Mouse (Mus musculus): ENCODE measurements around the gene Eppin. TPM values are rescaled to one million over a fixed set of nuclear protein-coding genes. Genes with fewer than 3 reads are reported as not detected.
"Not testable (repeated sequence)": the region's sequence is repeated elsewhere in the genome, so short reads cannot be mapped to it uniquely, and the experiment has no call there.

Eppin gene
- total RNA-seq (2021): not detected

DNA sequence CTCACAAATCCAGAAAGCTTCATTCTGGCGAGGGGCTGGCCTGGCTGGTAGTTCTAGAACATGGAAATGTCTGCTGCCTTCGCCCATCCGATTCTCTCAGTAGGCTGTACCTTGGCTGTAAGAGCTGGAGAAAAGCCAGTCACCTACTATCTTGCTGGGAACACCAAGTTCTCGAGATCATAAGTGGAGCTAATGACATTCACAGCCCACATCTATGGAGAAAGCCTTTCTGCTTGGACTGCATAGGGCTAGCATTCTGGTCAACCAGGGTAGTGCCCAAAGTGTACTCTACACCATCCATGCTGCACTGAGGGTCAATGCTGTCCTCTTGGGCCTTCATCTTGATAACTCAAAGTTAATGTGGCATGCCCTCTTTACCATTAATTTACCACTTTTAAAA, at the start of gene Eppin:
Gene Eppin (minus strand): TSS at position 101 of the 400 bp plus-strand sequence.
- intact Hi-C loops (cut with DNase I): loop anchor here (5.0 kb wide), 2 partner anchors 84 to 199 kb away; no protein-coding TSS in a partner anchor
- no peak for DNase-seq

DNA sequence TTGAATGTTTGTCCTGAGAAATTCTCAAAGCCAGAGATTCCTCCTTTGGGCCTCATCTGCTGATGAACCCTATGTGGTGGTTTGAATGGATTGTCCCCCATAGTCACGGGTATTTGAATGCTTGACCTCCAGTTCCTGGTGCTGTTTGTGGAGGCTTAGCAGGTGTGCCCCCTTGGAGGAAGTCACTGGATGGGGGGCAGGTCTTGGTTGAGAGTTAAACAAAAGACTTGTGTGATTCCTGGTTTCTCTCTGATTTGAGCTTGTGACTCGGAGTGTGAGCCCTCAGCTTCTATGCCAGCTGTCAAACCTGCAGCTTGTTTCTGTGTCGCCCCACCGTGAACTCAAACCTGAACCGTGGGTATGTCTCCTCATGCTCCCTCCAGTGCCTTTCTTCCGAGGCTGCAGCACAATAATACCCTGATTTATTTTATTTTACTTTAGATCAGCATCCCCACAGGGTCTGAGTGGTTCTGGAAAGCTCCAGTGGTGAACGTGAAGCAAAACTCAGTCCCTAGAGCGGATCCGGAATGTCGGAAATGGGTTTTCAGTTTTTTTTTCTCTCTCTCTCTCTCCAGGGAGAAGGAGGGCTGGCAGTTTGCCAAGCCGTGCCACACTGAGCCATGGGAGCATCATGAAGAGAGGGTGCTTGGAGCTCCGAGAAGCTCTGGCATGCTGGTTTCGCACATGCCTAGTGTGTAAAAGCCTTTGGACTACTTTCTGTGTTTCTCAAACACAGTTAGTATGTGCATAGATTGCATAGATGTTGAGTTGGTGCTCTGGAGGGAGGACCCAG, 48.7 kb upstream of the Eppin start:
- intact Hi-C loops (cut with DNase I): no loop called here
- no peak for DNase-seq

DNA sequence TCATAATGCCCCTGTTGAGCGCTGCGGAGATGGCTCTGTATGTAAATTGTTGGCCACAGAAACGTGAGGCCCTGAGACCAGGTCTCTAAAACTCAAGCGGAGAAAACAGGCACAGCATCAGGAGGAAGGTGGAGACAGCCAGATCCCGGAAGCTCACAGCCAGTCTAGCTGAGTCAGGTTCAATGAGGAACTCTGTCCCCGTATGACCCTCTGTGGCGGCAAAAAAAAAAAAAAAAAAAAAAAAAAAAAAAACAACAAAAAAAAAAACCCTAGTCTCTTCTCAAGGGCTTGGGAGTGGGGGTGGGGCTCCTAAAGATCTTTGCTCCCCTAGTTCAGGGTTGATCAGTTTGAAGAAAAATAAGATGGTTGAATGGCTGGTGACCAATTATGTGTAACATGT, 47.7 kb upstream of the Eppin start:
- intact Hi-C loops (cut with DNase I): no loop called here
- peak; percentile 3 to 10 for DNase-seq

DNA sequence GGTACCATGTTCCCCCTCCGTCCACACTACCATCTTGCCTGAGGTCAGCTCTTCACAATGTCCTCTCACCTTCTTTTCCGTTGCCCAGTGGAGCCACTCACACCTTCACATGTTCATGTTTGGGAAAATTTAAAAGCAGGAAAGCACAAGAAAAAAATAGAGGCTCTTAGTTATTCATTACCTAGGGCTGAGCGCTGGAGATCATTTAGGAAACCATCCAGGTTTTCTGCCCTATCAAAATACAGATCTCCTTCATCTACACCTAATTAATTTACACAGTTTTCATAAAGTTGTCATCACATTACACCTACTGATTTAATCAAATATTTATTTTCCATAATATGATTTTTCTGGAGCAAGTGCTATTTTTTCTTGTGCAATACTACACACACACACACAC, 45.3 kb upstream of the Eppin start, which contains the start of gene Wfdc16:
Gene Wfdc16 (minus strand): TSS at position 101 of the 400 bp plus-strand sequence.
- DNase-seq: no peak
- intact Hi-C loops (cut with DNase I): no loop called here

DNA sequence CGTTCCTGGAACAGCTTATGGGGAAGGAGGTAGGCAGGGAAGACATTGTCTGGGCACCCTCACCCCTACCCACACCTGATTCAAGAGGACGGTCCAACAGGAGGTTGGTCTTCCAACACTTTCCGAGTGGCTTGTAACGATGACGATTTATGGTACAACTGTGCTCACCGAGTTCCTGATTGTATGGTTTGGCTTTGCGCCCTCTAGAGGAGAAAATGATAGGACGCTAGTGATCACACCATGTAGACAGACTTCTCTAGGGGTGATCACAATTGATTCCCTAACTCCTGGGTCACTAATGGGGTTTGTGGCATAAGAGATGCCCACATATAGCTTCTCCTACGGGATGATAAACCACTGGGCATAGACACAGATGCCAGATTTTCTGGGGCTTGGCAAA, 41.9 kb upstream of the Eppin start:
- intact Hi-C loops (cut with DNase I): no loop called here
- no peak for DNase-seq

DNA sequence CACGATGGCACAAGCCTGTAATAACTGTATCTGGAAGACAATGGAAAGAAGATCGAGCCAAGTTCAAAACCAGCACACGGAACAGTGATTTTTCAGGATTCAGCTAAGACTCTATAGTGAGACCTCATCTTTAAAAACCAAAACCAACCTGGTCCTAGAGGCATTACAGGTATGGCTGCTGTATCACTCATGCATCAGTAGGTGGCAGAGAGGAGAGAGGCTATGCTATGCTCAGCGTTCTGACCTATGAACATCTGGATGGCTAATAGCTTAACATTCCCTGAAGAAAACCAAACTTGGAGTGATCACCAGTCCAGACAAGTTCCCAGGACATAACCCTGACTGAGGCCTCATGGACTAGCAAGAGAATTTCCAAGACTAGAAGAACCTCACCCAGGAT, 28.4 kb upstream of the Eppin start:
- DNase-seq: no peak
- intact Hi-C loops (cut with DNase I): no loop called here

DNA sequence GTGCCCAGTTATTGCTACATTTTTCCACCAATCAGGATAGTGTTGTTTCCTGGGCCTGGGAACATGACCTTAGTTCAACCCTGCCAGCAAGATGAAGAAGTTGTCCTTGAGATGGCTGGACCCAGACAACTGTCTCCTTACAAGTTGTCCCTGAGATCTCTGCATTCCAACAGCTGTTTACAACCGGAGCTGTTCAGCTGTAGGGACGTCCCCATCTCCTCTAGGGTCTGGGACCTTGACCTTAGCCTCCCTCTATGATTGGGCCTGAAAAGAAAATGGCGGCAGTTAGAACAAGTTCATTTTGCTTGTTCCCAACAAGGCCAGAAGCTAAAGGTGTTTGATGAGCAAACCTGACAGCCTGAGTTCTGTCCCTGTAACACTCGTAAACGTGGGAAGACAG, 25.7 kb upstream of the Eppin start:
- no peak for DNase-seq
- intact Hi-C loops (cut with DNase I): no loop called here

DNA sequence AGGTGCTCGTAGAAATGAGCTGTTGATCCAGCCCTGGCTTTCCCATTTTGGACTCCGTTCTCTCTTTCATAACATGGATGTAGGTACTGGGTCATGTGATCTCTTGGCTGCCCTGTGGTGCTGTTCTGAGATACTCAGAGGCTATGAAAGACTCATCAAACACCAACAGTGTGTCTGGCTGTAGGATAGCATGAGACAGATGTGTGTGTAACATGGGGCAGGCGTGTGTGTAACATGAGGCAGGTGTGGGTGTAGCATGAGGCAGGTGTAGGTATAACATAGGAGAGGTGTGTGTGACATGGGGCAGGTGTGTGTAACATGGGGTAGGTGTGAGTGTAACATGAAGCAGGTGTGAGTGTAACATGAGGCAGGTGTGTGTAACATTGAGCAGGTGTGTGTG, 22.0 kb upstream of the Eppin start:
- intact Hi-C loops (cut with DNase I): no loop called here
- DNase-seq: no peak

DNA sequence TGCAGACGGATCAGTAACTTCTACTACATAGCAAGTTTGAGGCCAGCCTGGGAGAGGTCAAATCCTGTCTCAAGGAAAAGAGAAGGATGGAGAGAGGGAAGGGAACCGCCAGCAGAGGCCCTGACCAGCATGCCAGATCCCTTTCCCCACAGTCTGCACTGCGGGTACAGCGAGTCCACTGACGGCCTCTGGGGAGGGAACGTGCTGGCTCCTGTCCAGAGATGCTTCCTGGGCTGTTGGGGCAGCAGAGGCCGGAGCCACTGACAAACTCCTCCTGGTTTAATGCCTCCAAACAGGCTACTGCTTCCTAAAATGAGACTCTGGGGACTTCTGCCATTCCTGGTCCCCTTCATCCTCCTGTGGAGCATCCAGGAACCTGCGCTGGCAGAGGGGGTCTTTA, 20.1 kb upstream of the Eppin start, which contains the start of the genes Wfdc6b and Wfdc8:
Gene Wfdc6b (plus strand): TSS at position 52 of the 400 bp plus-strand sequence.
Gene Wfdc8 (minus strand): TSS at position 156 of the 400 bp plus-strand sequence.
- DNase-seq: peak; percentile 29 to 50

DNA sequence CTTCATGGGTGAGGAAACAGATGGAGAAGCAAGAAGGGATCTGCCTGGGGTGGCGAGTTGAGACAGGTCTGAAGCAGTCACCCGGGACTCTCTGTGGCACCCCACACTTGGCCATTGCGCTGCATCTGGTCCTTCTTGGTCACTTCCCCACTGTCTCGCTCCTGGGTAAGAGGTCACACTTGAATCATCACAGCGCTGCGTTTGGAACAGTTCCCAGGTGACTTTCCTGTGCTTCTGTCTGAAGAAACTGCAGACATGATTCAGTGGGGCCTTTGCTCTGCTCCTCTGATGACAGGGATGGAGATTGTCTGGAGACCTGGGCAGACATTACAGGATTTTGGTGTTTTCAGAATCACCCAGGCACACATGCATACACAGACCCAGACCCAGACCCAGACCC, 15.4 kb upstream of the Eppin start:
- DNase-seq: no peak
- intact Hi-C loops (cut with DNase I): no loop called here

More for the DNA sequence above, 20.1 kb upstream of the Eppin start, which contains the start of the genes Wfdc6b and Wfdc8:
- intact Hi-C loops (cut with DNase I): not testable (repeated sequence)

DNA sequence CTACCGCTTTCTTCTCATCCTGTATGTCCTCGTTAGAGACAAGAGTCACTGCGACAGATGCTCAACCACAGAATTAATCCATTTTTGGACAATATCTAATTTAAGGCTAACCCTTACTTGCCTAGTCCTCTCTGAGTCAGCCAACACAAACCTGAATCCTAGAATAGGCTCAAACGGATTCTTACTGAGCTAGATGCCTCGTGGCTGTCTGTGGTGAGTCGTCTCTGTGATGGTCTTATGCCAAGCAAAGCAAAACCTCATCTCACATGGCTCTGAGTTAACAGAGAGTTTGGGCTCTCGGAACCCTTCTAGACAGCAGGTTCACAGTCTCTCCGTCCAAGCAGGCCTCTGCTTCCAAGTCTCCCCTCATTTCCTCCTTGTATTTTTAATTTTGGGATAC, 11.0 kb upstream of the Eppin start:
- intact Hi-C loops (cut with DNase I): no loop called here

DNA sequence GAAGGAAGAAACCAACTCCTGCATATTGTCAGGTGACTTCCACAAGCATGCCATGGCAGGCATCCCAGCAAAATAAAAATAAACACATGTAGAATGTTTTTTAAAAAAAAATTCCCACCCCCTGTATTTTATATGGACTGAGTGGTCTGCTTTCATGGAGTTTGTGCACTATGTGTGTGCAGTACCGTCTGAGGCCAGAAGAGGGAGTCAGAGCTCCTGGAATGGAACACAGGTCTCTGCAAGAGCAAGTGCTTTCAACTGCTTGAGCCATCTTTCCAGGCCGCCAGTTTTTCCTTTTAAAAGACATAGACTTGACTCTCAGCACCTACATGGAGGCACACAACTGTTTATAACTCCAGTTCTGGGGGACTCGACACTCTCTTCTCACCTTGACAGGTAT, 10.1 kb upstream of the Eppin start:
- intact Hi-C loops (cut with DNase I): no loop called here
- no peak for DNase-seq

More for the DNA sequence above, 11.0 kb upstream of the Eppin start:
- no peak for DNase-seq

DNA sequence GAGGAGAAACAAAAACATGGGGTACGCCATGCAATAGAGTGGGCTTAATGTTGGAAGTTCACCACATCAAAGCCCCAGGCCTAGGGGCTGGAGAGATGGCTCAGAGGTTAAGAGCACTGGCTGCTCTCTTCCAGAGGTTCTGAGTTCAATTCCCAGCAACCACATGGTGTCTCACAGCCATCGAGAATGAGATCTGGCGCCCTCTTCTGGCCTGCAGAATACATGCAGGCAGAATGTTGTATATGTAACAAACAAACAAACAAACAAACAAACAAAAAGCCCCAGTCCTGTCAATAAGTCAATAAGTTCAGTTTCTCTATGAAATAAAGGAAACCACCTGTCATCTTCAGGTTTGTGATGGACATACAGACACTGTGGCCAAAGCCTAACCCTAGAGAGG, 6.8 kb upstream of the Eppin start:
- no peak for DNase-seq
- intact Hi-C loops (cut with DNase I): no loop called here

DNA sequence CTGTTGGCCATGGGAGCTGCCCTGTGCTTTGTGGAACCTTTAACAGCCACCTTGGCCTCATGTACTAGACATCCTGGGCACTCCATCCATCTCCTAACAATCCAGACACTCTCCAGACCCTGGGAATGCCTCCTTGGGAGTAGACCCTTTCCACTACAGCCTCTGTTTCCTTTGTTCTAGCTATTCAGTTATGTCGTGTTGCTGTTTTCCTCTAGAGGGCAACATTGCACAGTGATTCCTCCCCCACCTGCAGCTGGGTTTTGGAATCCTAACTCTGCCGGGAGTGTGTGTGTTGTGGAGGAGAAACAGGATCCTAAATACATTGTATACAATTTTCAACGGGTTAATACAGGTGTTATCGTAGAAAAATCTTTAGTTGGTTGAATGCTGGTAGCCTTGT, 1.4 kb downstream of the Eppin start:
- intact Hi-C loops (cut with DNase I): loop anchor here (1.0 to 5.0 kb wide), 3 partner anchors 85 to 200 kb away; no protein-coding TSS in a partner anchor
- DNase-seq: peak; percentile 36 to 49

DNA sequence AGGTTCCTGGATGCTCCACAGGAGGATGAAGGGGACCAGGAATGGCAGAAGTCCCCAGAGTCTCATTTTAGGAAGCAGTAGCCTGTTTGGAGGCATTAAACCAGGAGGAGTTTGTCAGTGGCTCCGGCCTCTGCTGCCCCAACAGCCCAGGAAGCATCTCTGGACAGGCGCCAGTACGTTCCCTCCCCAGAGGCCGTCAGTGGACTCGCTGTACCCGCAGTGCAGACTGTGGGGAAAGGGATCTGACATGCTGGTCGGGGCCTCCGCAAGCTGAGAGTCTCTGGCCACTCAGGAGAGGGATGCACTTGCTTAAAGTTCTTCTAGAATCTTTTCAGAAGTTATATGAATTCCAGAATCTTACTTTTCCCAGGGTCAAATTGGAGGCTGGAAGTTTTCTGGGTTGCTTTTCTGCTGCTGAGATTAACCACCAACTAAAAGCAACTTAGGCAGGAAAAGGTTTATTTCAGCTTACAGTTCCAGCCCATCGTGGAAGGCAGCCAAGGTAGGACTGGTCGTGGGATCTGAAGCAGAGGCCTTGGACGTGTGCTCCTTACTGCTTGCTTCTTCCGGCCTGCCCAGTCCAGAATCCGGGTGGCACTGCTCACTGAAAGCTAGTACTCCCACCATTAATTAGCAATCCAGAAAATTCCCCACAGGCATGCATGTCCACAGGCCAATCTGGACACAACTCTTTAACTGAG, 8.2 kb downstream of the Eppin start, which contains the start of gene Wfdc6a:
Gene Wfdc6a (minus strand): TSS at position 423 of the 701 bp plus-strand sequence.
- peak; percentile 22 to 29 for DNase-seq
- intact Hi-C loops (cut with DNase I): not testable (repeated sequence)

DNA sequence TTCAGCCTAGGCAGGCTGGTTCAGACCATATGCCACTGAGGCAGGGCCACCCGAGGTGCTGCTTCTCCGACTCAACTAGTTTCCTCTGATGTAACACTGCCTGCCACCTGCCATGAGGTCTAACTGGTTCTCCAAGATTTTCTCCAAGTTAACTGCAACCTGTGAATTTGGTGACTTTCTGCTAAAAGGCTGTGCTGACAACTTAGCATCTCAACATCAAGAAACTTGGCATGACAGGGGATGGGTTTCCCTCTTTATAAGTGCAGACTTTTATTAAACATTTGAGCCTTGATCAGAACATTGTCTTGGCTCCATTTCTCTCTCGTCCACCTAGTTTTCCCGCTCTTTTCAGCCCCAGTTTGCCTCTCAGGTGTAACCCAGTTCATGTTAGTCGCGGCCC, 20.0 kb downstream of the Eppin start, which contains the start of gene Spint3:
Gene Spint3 (minus strand): TSS at position 101 of the 400 bp plus-strand sequence.
- DNase-seq; intact Hi-C loops (cut with DNase I): not testable (repeated sequence)

DNA sequence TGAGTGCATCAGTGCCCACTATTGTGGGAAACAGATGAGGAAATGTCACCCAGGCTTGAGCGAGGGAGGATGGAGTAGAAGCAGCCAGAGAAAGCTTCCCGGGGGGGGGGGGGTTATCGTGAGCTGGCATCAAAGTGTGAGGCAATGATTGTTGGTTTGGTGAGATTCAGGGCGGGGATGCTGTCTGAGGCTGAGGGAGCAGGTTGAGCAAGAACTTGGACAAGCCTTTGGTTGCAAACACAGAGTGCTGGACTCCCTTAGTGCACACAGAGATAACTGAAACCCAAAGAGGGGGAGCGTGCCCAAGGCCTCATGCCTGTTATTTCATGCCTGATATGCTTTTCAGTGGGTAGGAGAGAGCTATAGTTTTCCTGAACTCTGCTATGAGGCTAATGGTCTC, 25.9 kb downstream of the Eppin start:
- no peak for DNase-seq
- intact Hi-C loops (cut with DNase I): no loop called here

DNA sequence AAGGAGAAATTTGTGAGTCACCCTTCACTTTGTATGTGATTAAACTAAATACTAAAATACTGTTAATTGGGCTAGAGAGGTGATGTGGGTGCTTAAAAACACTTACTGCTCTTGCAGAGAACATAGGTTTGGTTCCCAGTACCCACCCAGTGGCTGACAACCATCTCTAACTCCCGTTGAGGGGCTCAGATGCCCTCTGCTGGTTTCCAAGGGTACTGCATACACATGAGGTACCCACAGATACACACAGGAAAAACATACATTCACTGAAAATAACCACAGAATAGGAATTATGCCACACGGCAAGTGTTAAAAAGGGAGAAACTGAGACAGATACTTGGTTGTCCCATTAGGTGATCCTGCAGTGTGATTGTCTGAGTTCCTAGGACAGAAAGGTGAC, 26.4 kb downstream of the Eppin start:
- no peak for DNase-seq
- intact Hi-C loops (cut with DNase I): no loop called here

DNA sequence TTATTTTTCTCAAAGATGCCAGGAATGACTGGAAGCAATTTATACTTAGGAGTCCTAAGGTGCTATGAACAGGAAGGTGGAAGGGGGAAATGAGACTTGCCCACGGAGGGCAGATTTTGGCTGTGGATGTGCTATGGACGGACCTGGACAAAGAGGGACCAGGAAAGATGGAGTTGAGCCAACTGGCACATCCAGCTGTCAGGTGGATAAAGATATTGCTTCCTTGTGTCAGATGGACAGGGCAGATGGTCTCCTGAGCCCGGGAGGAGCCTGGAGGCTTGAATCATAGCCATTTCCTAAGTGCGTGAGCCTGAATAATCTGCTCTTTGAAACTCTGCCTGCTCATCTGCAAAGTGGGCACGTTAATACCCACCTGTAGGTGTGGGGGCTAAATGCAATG, 29.0 kb downstream of the Eppin start:
- intact Hi-C loops (cut with DNase I): no loop called here
- DNase-seq: no peak

DNA sequence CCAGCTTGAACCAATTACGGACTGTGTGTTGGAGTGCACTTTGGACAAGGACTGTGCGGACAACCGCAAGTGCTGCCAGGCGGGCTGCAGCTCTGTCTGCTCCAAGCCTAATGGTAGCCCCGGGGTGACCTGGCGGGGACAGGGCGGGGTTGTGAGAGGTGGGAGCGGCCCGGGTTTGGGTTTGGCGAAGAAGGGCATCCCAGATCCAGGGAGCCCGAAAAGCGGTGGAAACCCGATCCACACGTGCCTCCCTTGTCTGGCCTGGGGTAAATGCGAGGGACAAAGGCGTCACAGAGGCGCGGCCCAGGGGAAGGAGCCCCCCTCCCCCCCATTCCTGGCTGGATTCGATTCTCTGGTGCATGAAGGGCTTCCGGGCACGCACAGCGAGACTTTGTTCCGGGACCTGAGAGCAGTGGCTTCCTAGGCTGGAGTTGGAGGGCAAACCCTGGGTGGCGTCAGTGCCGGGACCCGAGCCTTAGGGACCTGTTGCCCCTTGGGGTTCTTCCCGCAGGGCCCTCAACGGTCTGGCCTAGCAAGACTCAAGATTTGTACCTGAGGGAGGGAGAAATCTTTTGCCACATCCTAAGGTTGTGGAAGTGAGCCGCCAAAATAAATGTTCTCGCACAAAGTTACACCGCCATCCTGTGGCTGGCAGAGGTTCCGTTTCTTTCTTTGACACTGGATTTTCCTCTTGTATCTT, 29.9 kb downstream of the Eppin start:
- intact Hi-C loops (cut with DNase I): no loop called here
- DNase-seq: peak; percentile 25 to 46

Measured in heart, postnatal 10 days (tissue).